Comparison of ENCODE assay signal across 26 mouse cellular contexts in genomic region chr11:50280053-50280452, GRCm38 (mm10). TPM values are rescaled to one million over a fixed set of nuclear protein-coding genes. Genes with fewer than 3 reads are reported as not detected.
A peak's percentile ranks its signal among the peaks of the same experiment; 100 is the strongest.
DNase-seq lines count a peak whose midpoint lies in the region; ATAC-seq lines count a peak whose summit lies in the region.
"Had no signal": no experiment of that assay in that cellular context is flagged by ENCODE, and none has a peak within 500 bp of the region (broad histone marks: within the 10 kb centered on the region; RNA-seq: fewer than 3 reads in every experiment).

No protein-coding gene starts in this region.

- H3K4me3 ChIP-seq in hindbrain, embryonic 16.5 days (ENCODE audit: low read length), result no peak overlapping the region
- H3K4me3 ChIP-seq: embryonic facial prominence, embryonic 13.5 days; erythroblast, embryonic 14.5 days; forebrain, embryonic 13.5 days; hindbrain, embryonic 10.5 days; neural tube, embryonic 15.5 days had no signal

- no peaks in the 10 kb centered on the region for H3K36me3 ChIP-seq in hindbrain, embryonic 16.5 days (ENCODE audit: control insufficient read depth, insufficient read depth, low read length)
- H3K36me3 ChIP-seq: neural tube, embryonic 15.5 days had no signal

- peak; percentile 0 for DNase-seq in lung, postnatal 10 days
- no peak for DNase-seq in lung, postnatal 25 days (ENCODE audit: low spot score)
- peak; percentile 12 for DNase-seq in urinary bladder, adult 2 months (ENCODE audit: low spot score)
- no peak for DNase-seq in urinary bladder, postnatal 25 days (ENCODE audit: low spot score)
- DNase-seq in ZHBTc4 (ENCODE audit: low read depth, low spot score), result peak; percentile 82
- DNase-seq in cerebellum, postnatal 25 days, result no peak
- no peak for DNase-seq in ovary, postnatal 14 days (ENCODE audit: low spot score)
- DNase-seq: adrenal gland, adult 8-10 months; cerebellum, adult 18-20 months; cerebellum, postnatal 14 days; embryo, embryonic 11 days; gastrocnemius, postnatal 36 days; kidney, adult 18-20 months; kidney, postnatal 4 days; lung, embryonic 14.5 days; lung, postnatal 4 days had no signal

- H3K4me2 ChIP-seq in hindbrain, embryonic 16.5 days (ENCODE audit: low read length), result no peak overlapping the region
- H3K4me2 ChIP-seq: embryonic facial prominence, embryonic 13.5 days; forebrain, embryonic 13.5 days; heart, embryonic 11.5 days; lung, embryonic 14.5 days; midbrain, embryonic 11.5 days; neural tube, embryonic 15.5 days had no signal

- H3K9ac ChIP-seq in hindbrain, embryonic 16.5 days (ENCODE audit: low read depth, low read length), result no peak overlapping the region
- H3K9ac ChIP-seq: embryonic facial prominence, embryonic 13.5 days; forebrain, embryonic 13.5 days; liver, embryonic 14.5 days; lung, embryonic 14.5 days; neural tube, embryonic 15.5 days had no signal

- 59% methylated on average over 1 of the region's 1 CpGs for WGBS in hindbrain, embryonic 16.5 days

- no peak for ATAC-seq in hindbrain, embryonic 16.5 days
- ATAC-seq: forebrain, embryonic 13.5 days had no signal

- no peaks in the 10 kb centered on the region for H3K27me3 ChIP-seq in hindbrain, embryonic 16.5 days (replicated peaks; ENCODE audit: control insufficient read depth, insufficient read depth, low read length)
- H3K27me3 ChIP-seq: CH12.LX; embryonic facial prominence, embryonic 13.5 days; forebrain, embryonic 13.5 days; neural tube, embryonic 15.5 days had no signal

- no peak overlapping the region for H3K27ac ChIP-seq in hindbrain, embryonic 16.5 days (ENCODE audit: low read depth, low read length)
- H3K27ac ChIP-seq: forebrain, embryonic 13.5 days; hindbrain, embryonic 10.5 days; liver, embryonic 14.5 days; neural tube, embryonic 15.5 days had no signal

- no peaks in the 10 kb centered on the region for H3K4me1 ChIP-seq in hindbrain, embryonic 16.5 days (ENCODE audit: control insufficient read depth, insufficient read depth, low read depth, low read length)
- H3K4me1 ChIP-seq: embryonic facial prominence, embryonic 13.5 days; forebrain, embryonic 13.5 days; hindbrain, embryonic 10.5 days; neural tube, embryonic 15.5 days had no signal

- no peaks in the 10 kb centered on the region for H3K9me3 ChIP-seq in hindbrain, embryonic 16.5 days (ENCODE audit: control insufficient read depth, low read length)
- H3K9me3 ChIP-seq: embryonic facial prominence, embryonic 13.5 days; forebrain, embryonic 13.5 days; hindbrain, embryonic 10.5 days; neural tube, embryonic 15.5 days had no signal

RNA-seq across cellular contexts. Expression of gene Maml1, which starts 12.1 kb away (rescaled TPM):
- 12.2 and 15.2 TPM in 2 replicates for polyA plus RNA-seq in urinary bladder, adult 2 months (2012; rRNA removed)
- 1.9 and 2.3 TPM in 2 replicates for polyA plus RNA-seq in hindbrain, embryonic 16.5 days (2015; fragmentation: Nextera tagmentation; extraction: Ambion mirVana)

RNA-seq across cellular contexts. Expression of gene Ltc4s, which starts 41.6 kb away (rescaled TPM):
- 16.8 and 36.1 TPM in 2 replicates for polyA plus RNA-seq in urinary bladder, adult 2 months (2012; rRNA removed)
- 2.2 and 3.4 TPM in 2 replicates for polyA plus RNA-seq in hindbrain, embryonic 16.5 days (2015; fragmentation: Nextera tagmentation; extraction: Ambion mirVana)
- polyA plus RNA-seq: erythroblast, embryonic 14.5 days had no signal

RNA-seq across cellular contexts. Expression of gene Canx, which starts 45.4 kb away (rescaled TPM):
- polyA plus RNA-seq in urinary bladder, adult 2 months (2012; rRNA removed), result 177 and 247 TPM in 2 replicates
- 303 and 304 TPM in 2 replicates for polyA plus RNA-seq in hindbrain, embryonic 16.5 days (2015; fragmentation: Nextera tagmentation; extraction: Ambion mirVana)

Comparison
In these comparisons a context has a peak if more than half of its experiments do, and no peak if none do; other contexts are left out.
1. DNase-seq: peak in lung, postnatal 10 days (single experiment), urinary bladder, adult 2 months (single experiment) and ZHBTc4 (single experiment); none in lung, postnatal 25 days (single experiment), urinary bladder, postnatal 25 days (single experiment), cerebellum, postnatal 25 days (0 of 2) and ovary, postnatal 14 days (single experiment).